ENCODE assay signal across 19 mouse cellular contexts in genomic region chr12:102638878-102639277, GRCm38 (mm10).
DNase-seq lines count a peak whose midpoint lies in the region; ATAC-seq and TF ChIP-seq lines count a peak whose summit lies in the region.
"Had no signal": no experiment of that assay in that cellular context is flagged by ENCODE, and none has a peak within 500 bp of the region (broad histone marks: within the 10 kb centered on the region; RNA-seq: fewer than 3 reads in every experiment).

No protein-coding gene starts in this region.

- H3K9me3 ChIP-seq in hindbrain, embryonic 10.5 days = no peaks in the 10 kb centered on the region
- no peaks in the 10 kb centered on the region for H3K9me3 ChIP-seq in hindbrain, embryonic 11.5 days (ENCODE audit: control insufficient read depth, low read length)
- no peaks in the 10 kb centered on the region for H3K9me3 ChIP-seq in embryonic facial prominence, embryonic 10.5 days
- H3K9me3 ChIP-seq in kidney, embryonic 15.5 days (replicated peaks) = no peaks in the 10 kb centered on the region
- H3K9me3 ChIP-seq: hindbrain, embryonic 15.5 days; limb, embryonic 15.5 days had no signal

- H3K27ac ChIP-seq in hindbrain, embryonic 10.5 days = peak overlapping the region; percentile 73; the same call in 1 of the 2 replicates
- no peak overlapping the region for H3K27ac ChIP-seq in hindbrain, embryonic 11.5 days (ENCODE audit: low read depth, low read length)
- H3K27ac ChIP-seq in cerebellum, adult 2 months (ENCODE audit: insufficient read depth, low read length) = peak overlapping the region; percentile 44
- H3K27ac ChIP-seq in embryonic facial prominence, embryonic 10.5 days (replicated peaks) = 0 out of 2 replicates have a peak overlapping the region, but pooled peaks have one; percentile 21
- H3K27ac ChIP-seq in kidney, embryonic 15.5 days = no peak overlapping the region
- H3K27ac ChIP-seq: heart, adult 2 months; hindbrain, embryonic 15.5 days; limb, embryonic 15.5 days had no signal

- H3K9ac ChIP-seq in hindbrain, embryonic 11.5 days (ENCODE audit: low read depth, low read length) = no peak overlapping the region
- H3K9ac ChIP-seq in kidney, embryonic 15.5 days = no peak overlapping the region
- H3K9ac ChIP-seq: hindbrain, embryonic 15.5 days; limb, embryonic 15.5 days had no signal

- TF ChIP-seq CTCF in cerebellum, adult 2 months (IDR thresholded peaks at IDR 0.05; ENCODE audit: borderline replicate concordance, insufficient read depth, low read depth, low read length) = no peak

- no peaks in the 10 kb centered on the region for H3K36me3 ChIP-seq in hindbrain, embryonic 10.5 days
- no peaks in the 10 kb centered on the region for H3K36me3 ChIP-seq in hindbrain, embryonic 11.5 days (ENCODE audit: control insufficient read depth, insufficient read depth, low read length)
- H3K36me3 ChIP-seq in embryonic facial prominence, embryonic 10.5 days (replicated peaks) = no peaks in the 10 kb centered on the region
- no peaks in the 10 kb centered on the region for H3K36me3 ChIP-seq in kidney, embryonic 15.5 days
- H3K36me3 ChIP-seq: hindbrain, embryonic 15.5 days; limb, embryonic 15.5 days had no signal

- no peak overlapping the region for H3K4me2 ChIP-seq in hindbrain, embryonic 11.5 days (replicated peaks; ENCODE audit: low read depth, low read length)
- H3K4me2 ChIP-seq in kidney, embryonic 15.5 days = no peak overlapping the region
- H3K4me2 ChIP-seq: hindbrain, embryonic 15.5 days; limb, embryonic 15.5 days had no signal

- DNase-seq in hindbrain, embryonic 10.5 days (ENCODE audit: low spot score) = no peak
- no peak for DNase-seq in hindbrain, embryonic 11.5 days (ENCODE audit: low spot score)
- peak; percentile 27 for DNase-seq in NIH3T3 (ENCODE audit: low read depth)
- peak; percentile 73 to 82 for DNase-seq in cerebellum, adult 2 months
- DNase-seq in embryonic facial prominence, embryonic 10.5 days (ENCODE audit: low spot score) = no peak
- DNase-seq in heart, postnatal 14 days = no peak
- DNase-seq: gastrocnemius, postnatal 14 days; heart, adult 2 months; kidney, adult 11 months; kidney, postnatal 10 days; layer of hippocampus, adult 9-11 months; lung, adult 18-20 months; right cerebral cortex, adult 18-20 months; thymus, adult 18-20 months had no signal

- H3K27me3 ChIP-seq in hindbrain, embryonic 10.5 days (ENCODE audit: insufficient read depth, poor library complexity, severe bottlenecking) = no peaks in the 10 kb centered on the region
- H3K27me3 ChIP-seq in hindbrain, embryonic 11.5 days (ENCODE audit: control insufficient read depth, insufficient read depth, low read length) = no peaks in the 10 kb centered on the region
- H3K27me3 ChIP-seq in cerebellum, adult 2 months (ENCODE audit: control insufficient read depth, insufficient read depth, low read length) = no peaks in the 10 kb centered on the region
- H3K27me3 ChIP-seq in embryonic facial prominence, embryonic 10.5 days (replicated peaks; ENCODE audit: low read depth, poor library complexity, severe bottlenecking) = no peaks in the 10 kb centered on the region
- H3K27me3 ChIP-seq in kidney, embryonic 15.5 days = no peaks in the 10 kb centered on the region
- H3K27me3 ChIP-seq: hindbrain, embryonic 15.5 days; limb, embryonic 15.5 days had no signal

- H3K4me3 ChIP-seq in hindbrain, embryonic 10.5 days = no peak overlapping the region
- no peak overlapping the region for H3K4me3 ChIP-seq in hindbrain, embryonic 11.5 days (ENCODE audit: low read depth, low read length)
- no peak overlapping the region for H3K4me3 ChIP-seq in cerebellum, adult 2 months (replicated peaks; ENCODE audit: insufficient read depth, low read depth, low read length)
- no peak overlapping the region for H3K4me3 ChIP-seq in embryonic facial prominence, embryonic 10.5 days
- H3K4me3 ChIP-seq in kidney, embryonic 15.5 days (replicated peaks) = no peak overlapping the region
- H3K4me3 ChIP-seq: heart, adult 2 months; hindbrain, embryonic 15.5 days; limb, embryonic 15.5 days had no signal

- 65% methylated on average over 3 of the region's 3 CpGs for WGBS in hindbrain, embryonic 10.5 days
- 57% methylated on average over 3 of the region's 3 CpGs for WGBS in hindbrain, embryonic 11.5 days
- 13% methylated on average over 3 of the region's 3 CpGs for WGBS in cerebellum, adult 2 months
- 67% methylated on average over 3 of the region's 3 CpGs for WGBS in embryonic facial prominence, embryonic 10.5 days
- 73% methylated on average over 3 of the region's 3 CpGs for WGBS in kidney, embryonic 15.5 days

- intact Hi-C loops in heart, postnatal 14 days (cut with DNase I) = no loop called here

- ATAC-seq in hindbrain, embryonic 11.5 days (ENCODE audit: low FRiP score) = no peak
- no peak for ATAC-seq in kidney, embryonic 15.5 days (replicated peaks; ENCODE audit: low FRiP score)
- ATAC-seq: activated CD4-positive, CD25-positive, alpha-beta regulatory T cell, adult 4 months; midbrain, embryonic 16.5 days had no signal

- no peak for TF ChIP-seq POLR2A in cerebellum, adult 2 months (IDR thresholded peaks at IDR 0.05; ENCODE audit: borderline replicate concordance, insufficient read depth, low read length)

- peaks cover 49% of the 10 kb centered on the region for H3K4me1 ChIP-seq in hindbrain, embryonic 10.5 days (replicated peaks)
- peaks cover 5% of the 10 kb centered on the region for H3K4me1 ChIP-seq in hindbrain, embryonic 11.5 days (replicated peaks; ENCODE audit: control insufficient read depth, insufficient read depth, low read length)
- H3K4me1 ChIP-seq in cerebellum, adult 2 months (ENCODE audit: control insufficient read depth, insufficient read depth, low read length) = peaks cover 63% of the 10 kb centered on the region
- H3K4me1 ChIP-seq in embryonic facial prominence, embryonic 10.5 days = peaks cover 45% of the 10 kb centered on the region
- H3K4me1 ChIP-seq in kidney, embryonic 15.5 days = peaks cover 50% of the 10 kb centered on the region

Comparison
In these comparisons a context has a peak if more than half of its experiments do, and no peak if none do; other contexts are left out.
1. H3K27ac ChIP-seq: peak in hindbrain, embryonic 10.5 days (single experiment), cerebellum, adult 2 months (single experiment) and embryonic facial prominence, embryonic 10.5 days (single experiment); none in hindbrain, embryonic 11.5 days (single experiment) and kidney, embryonic 15.5 days (single experiment).
2. DNase-seq: peak in NIH3T3 (single experiment) and cerebellum, adult 2 months (2 of 2); none in hindbrain, embryonic 10.5 days (single experiment), hindbrain, embryonic 11.5 days (single experiment), embryonic facial prominence, embryonic 10.5 days (single experiment) and heart, postnatal 14 days (0 of 2).